Mouse (Mus musculus): ENCODE measurements at regions not wholly inside any gene's neighbourhood (a gene's known extent, or its start where the extent isn't known, plus 50 kb on each side); places are given as distances from the start of the nearest gene placed in this dataset.

GRCm38 (mm10) chr8:127860376-127860775, 498.0 kb upstream of the Nrp1 start:
- TF ChIP-seq POLR2A (IDR thresholded peaks at IDR 0.05; ENCODE audit: extremely low read depth, insufficient read depth, low read length): no peak
- TF ChIP-seq CTCF (IDR thresholded peaks at IDR 0.05; ENCODE audit: extremely low read depth, insufficient read depth, low read length): no peak

All from cortical plate, adult 2 months (tissue).